Mouse (Mus musculus) mesoderm, embryonic 11.5 days (tissue): Measurements from ENCODE around the gene Sectm1b.
"Not testable (repeated sequence)": the region's sequence is repeated elsewhere in the genome, so short reads cannot be mapped to it uniquely, and the experiment has no call there.

Experiments
- DNase-seq: peaks from one replicate; pipeline ENCODE4 v3.0.0-alpha.2; 2012; ENCODE audit warnings: low read depth, low spot score

Gene Sectm1b

DNA sequence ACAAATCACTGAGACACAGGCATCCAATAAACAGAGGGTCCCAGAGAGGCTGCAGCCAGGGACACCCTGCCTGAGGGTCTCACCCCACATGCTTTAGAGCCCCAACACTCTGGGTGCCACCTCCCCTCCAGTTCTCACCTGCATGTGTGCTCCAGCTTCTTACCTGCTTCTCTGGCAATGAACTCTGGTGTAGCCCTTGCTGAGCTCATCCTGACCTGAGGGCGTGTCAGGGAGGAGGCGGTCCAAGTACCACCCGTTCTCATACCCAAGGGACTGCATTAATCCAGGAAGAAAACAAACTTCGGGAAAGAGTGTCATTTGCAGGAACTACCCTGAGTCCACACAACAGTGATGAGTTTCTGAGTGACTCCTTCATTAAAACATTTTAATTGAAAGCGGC, at the start of gene Sectm1b:
Sectm1b (minus strand) TSS at position 191 of the 400 bp plus-strand sequence.
- no peak for DNase-seq

GRCm38 (mm10) chr11:121112091-121112775, 48.9 kb upstream of the Sectm1b start:
- DNase-seq: no peak

DNA sequence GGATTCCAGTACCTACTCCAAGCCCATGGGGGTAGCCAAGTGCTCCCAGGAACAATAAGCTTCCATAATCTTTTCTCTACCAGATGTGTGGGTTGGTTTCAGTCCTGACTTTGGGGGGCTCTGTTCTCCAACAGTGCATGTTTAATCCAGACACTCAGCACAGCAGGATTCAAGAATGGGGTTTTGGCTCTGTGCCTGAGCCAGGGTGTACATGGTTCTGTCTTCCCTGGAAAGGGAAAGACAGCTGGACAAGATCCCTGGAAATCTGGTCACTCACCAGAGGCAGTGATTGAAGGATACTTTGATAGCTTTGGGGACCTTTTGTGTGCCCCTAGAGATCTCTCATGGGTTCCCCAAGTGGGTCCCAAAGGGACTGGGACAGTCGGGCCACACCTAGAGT, 48.2 kb upstream of the Sectm1b start:
- no peak for DNase-seq

DNA sequence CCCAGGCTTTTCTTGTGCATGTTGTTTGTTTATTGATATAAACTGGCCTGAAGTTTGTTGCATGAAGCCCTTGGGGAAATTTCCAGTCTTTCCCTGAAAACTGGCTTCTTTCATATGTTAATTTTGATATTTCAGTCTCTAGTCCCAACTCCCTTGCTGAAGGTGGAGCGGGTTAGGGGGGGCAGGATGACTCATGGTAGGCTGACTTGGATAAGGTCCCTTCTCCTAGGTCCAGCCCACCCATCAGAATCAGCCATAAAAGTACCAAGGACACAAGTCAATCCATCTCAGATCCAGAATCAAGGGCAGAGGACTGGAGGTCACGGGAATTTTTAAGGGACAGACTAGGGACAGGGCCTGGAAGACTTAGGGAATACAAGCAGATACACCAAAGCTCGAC, 47.7 kb upstream of the Sectm1b start:
- no peak for DNase-seq

DNA sequence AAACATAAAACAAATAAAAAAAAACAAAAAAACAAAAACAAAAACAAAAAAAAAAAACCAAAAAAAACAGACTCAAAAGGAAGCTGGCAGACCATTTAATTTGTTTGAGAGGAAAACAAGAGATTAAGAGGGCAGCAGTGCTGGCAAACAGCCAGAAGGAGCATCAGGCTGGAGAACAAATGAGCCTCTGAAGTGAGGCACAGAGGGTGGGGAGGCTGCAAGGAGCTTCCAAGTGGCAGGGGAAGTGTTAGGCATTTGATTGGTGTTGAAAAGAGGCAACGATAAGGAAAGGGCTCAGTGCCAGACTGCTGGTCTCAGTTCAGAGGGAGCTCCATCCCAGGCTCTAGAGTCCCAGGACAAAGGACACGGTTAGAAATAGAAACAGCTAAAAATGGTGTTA, 46.6 kb upstream of the Sectm1b start:
- DNase-seq: peak; percentile 23

DNA sequence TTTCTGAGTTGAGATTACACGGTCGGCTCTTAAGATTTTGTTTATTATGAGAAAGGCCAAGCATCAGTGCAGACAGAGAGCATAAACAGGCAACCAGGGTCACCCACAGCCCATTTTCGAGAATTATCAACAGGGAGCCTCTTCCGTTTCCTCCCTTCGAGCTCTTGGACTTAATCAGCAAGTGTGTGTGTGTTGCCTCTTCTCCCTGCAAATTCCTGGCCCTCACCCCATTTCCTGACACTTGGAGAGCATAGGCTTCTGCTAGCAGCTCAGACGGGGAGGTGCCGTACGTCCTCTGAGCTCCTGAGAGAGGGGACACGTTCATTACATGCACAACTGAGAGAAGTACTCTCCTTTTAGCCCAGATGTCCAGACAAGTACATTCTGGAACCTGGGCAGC, 44.7 kb upstream of the Sectm1b start:
- no peak for DNase-seq

- not testable (repeated sequence) for DNase-seq
These were observed 43.9 kb upstream of the Sectm1b start for GRCm38 (mm10) chr11:121107242-121107641.

- DNase-seq: no peak
These were observed 37.9 kb upstream of the Sectm1b start for GRCm38 (mm10) chr11:121101124-121101805.

DNA sequence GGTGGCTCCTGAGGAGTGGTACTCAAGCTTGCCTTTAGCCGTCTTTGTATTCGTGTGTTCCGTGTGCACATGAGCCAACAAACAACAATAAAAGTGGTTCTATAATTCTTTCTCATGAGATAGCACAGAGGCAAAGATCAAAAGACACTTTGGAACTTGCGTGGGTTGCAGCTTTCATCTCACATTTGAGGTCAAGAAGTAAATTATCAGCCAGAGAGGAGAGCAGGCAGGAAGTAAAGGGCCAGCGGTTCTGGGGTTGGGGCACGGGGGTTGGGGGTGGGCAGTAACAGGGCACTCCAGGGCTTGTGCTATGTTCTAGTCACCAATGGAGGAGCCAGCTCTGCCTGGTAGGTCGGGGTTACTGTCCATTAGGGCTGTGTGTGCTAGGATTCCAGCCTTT, 37.3 kb upstream of the Sectm1b start:
- no peak for DNase-seq

DNA sequence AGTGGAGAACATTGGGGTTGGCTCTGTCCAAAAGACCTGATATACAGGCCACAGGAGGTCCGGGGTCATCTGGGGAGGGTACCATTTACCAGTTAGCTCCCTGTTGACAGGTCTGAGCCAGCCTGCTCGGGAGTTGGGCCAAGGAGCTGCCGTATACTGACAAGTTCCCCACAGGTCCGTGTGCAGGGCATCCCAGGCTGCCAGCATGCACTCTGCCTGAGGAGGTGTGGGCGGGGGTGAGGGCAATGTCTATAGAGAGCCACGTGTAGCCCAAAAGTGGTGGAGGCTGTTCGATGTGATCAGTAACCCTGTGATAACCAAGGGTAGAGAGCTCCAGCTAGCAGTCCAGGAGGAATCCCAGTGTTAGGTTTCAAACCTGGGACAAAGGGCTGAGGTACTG, 36.4 kb upstream of the Sectm1b start:
- DNase-seq: no peak

GRCm38 (mm10) chr11:121092606-121093585, 29.5 kb upstream of the Sectm1b start:
- DNase-seq: no peak

GRCm38 (mm10) chr11:121090943-121091342, 27.6 kb upstream of the Sectm1b start:
- DNase-seq: no peak

DNA sequence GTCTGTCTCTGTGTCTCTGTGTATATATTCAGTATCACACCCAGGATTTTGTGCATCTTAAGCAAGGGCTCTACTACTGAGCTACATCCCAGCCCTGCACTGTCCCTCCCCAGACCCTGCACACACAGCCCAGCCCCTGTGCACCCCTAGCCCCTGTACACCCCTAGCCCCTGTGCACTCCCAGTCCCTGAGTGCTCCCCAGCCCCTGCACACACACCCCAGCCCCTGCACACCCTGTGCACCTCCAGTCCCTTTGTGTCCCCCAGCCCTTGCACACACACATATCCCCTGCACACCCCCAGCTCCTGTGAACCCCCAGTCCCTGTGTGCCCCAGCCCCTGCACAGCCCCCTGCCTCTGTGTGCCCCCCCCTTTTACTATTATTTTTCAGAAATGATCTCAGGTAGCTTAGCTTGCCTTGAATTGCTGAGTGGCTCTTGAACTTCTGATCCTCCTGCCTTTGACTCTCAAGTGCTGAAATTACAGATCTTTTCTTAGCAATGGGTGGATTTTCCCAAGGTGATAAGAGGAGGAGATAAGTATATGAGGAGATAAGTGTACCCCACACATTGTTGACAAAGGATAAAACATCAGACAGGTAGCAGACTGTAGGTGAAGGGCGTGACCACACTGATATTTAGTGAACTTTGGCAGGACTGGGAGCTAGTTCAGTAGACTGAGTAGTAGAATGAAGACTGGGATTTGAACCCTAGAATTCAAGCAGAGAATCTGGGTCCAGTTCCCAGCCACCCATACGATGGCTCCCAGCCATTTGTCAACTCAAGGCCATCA, 26.6 kb upstream of the Sectm1b start:
- DNase-seq: no peak

GRCm38 (mm10) chr11:121088997-121089396, 25.6 kb upstream of the Sectm1b start:
- DNase-seq: no peak

DNA sequence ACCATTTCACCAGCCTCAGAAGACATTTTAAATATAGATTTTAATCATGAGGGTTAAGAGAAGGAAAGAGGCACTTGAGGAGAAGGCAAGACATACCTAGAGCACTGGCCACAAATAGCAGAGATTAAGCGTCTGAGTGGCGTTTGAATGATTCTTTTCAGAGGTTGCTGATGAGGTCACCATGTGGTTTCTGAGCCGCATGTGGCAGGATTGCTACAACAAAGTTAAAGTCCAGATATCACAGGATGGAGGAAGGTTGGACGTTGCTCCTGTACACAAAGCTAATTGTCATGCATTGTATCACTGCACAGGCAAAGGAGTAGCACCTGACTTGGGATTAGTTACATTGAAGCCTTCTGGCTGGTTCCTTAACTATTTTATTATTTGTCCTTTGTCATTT, 22.9 kb upstream of the Sectm1b start:
- no peak for DNase-seq

DNA sequence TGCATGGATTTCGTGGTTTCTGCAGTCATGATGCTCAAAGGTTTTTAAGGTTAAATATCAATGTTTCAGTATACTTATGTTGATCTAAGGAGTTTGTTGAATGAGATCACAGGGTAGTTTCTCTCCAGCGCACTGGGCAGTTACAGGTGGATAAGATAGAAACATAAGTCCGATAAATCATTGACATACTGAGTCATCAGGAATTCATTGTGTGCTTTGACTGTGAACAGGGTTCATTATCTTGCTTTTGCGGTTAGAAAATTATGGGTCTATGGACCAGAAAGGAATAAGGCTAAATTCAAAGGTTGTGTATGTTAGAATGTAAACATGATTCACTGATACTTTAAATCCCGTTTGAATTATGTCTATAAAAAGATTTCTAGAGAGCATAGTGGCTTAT, 21.8 kb upstream of the Sectm1b start:
- no peak for DNase-seq

- DNase-seq: no peak
These were observed 19.6 kb upstream of the Sectm1b start for GRCm38 (mm10) chr11:121082857-121083500.

GRCm38 (mm10) chr11:121082250-121082649, 18.9 kb upstream of the Sectm1b start:
- DNase-seq: no peak

- DNase-seq: no peak
These were observed 17.8 kb upstream of the Sectm1b start, which contains the start of gene Sectm1a for GRCm38 (mm10) chr11:121081120-121081519. Gene Sectm1a, minus strand, starts transcription at chr11:121081220.

GRCm38 (mm10) chr11:121080330-121080729, 17.0 kb upstream of the Sectm1b start:
- DNase-seq: no peak

GRCm38 (mm10) chr11:121075655-121076054, 12.3 kb upstream of the Sectm1b start:
- no peak for DNase-seq
